Mouse (Mus musculus) lung, postnatal 0 days (tissue): ENCODE measurements around the gene Gm16440.
"Not testable (repeated sequence)": the region's sequence is repeated elsewhere in the genome, so short reads cannot be mapped to it uniquely, and the experiment has no call there.

Experiments
- CTCF ChIP-seq: IDR thresholded peaks from 2 replicates; pipeline ENCODE4 v1.5.1; 2016; ENCODE audit warnings: antibody characterized with exemption, mild to moderate bottlenecking
- EP300 ChIP-seq: IDR thresholded peaks from 2 replicates; pipeline ENCODE4 v1.6.1; 2016; ENCODE audit warnings: antibody characterized with exemption, mild to moderate bottlenecking, control low read depth

GRCm38 (mm10) chr14:6426766-6427165 is 36.6 kb upstream of the Gm16440 start:
- not testable (repeated sequence) for TF ChIP-seq CTCF, EP300
